ENCODE assay signal across 24 mouse cellular contexts in genomic region chr5:34714816-34715215, GRCm38 (mm10). TPM values are rescaled to one million over a fixed set of nuclear protein-coding genes. Genes with fewer than 3 reads are reported as not detected.
A peak's percentile ranks its signal among the peaks of the same experiment; 100 is the strongest.
DNase-seq lines count a peak whose midpoint lies in the region; ATAC-seq and TF ChIP-seq lines count a peak whose summit lies in the region.
"Had no signal": no experiment of that assay in that cellular context is flagged by ENCODE, and none has a peak within 500 bp of the region (broad histone marks: within the 10 kb centered on the region; RNA-seq: fewer than 3 reads in every experiment).

No protein-coding gene starts in this region.

- peak; percentile 5 for DNase-seq in adrenal gland, postnatal 10 days
- no peak for DNase-seq in adrenal gland, adult (ENCODE audit: inconsistent age in 2 of 2, low spot score in 1 of 2)
- DNase-seq in liver, adult 2 months (ENCODE audit: extremely low read depth, low read depth, low spot score), result peak; percentile 70
- no peak for DNase-seq in liver, postnatal 0 days
- peak; percentile 19 for DNase-seq in gonadal fat pad, adult 2 months (ENCODE audit: low read depth)
- DNase-seq: adrenal gland, adult 8-10 months; adrenal gland, postnatal 25 days; B cell, adult 2 months; cerebellum, adult 11-12 months; cerebellum, adult 2 months; cerebellum, adult 9-10 months; cerebellum, postnatal 10 days; cerebellum, postnatal 25 days had no signal

- no peak for TF ChIP-seq EP300 in liver, postnatal 0 days (IDR thresholded peaks at IDR 0.05; ENCODE audit: low read depth)

- H3K27me3 ChIP-seq in liver, adult 2 months (ENCODE audit: control insufficient read depth, insufficient read depth, low read length), result no peaks in the 10 kb centered on the region
- no peaks in the 10 kb centered on the region for H3K27me3 ChIP-seq in liver, postnatal 0 days (ENCODE audit: insufficient read depth, low read length)
- H3K27me3 ChIP-seq: embryonic facial prominence, embryonic 12.5 days; forebrain, embryonic 12.5 days; Patski had no signal

- H3K36me3 ChIP-seq in liver, adult 2 months (ENCODE audit: control insufficient read depth, insufficient read depth, low read length), result no peaks in the 10 kb centered on the region
- H3K36me3 ChIP-seq in liver, postnatal 0 days (replicated peaks; ENCODE audit: insufficient read depth, low read length), result no peaks in the 10 kb centered on the region
- H3K36me3 ChIP-seq: embryonic facial prominence, embryonic 10.5 days; embryonic facial prominence, embryonic 12.5 days; forebrain, embryonic 10.5 days; forebrain, embryonic 12.5 days; G1E had no signal

- ATAC-seq in liver, postnatal 0 days, result no peak
- ATAC-seq in cerebellum, adult (ENCODE audit: insufficient number of reproducible peaks, low FRiP score, low TSS enrichment), result no peak
- ATAC-seq: activated CD4-positive, CD25-positive, alpha-beta regulatory T cell, adult 4 months; CD4-positive, CD25-positive, alpha-beta regulatory T cell, adult 4 months; forebrain, embryonic 14.5 days; forebrain, embryonic 16.5 days; Patski had no signal

- H3K9ac ChIP-seq in liver, adult 2 months (ENCODE audit: low read depth, low read length), result no peak overlapping the region
- H3K9ac ChIP-seq in liver, postnatal 0 days (replicated peaks), result no peak overlapping the region
- H3K9ac ChIP-seq: embryonic facial prominence, embryonic 12.5 days; forebrain, embryonic 12.5 days had no signal

- H3K27ac ChIP-seq in liver, adult 2 months (replicated peaks; ENCODE audit: insufficient read depth, low read depth, low read length), result no peak overlapping the region
- no peak overlapping the region for H3K27ac ChIP-seq in liver, postnatal 0 days (ENCODE audit: low read depth)
- H3K27ac ChIP-seq: embryonic facial prominence, embryonic 10.5 days; embryonic facial prominence, embryonic 12.5 days; forebrain, embryonic 10.5 days; forebrain, embryonic 12.5 days had no signal

- H3K4me1 ChIP-seq in liver, adult 2 months (ENCODE audit: control insufficient read depth, insufficient read depth, low read length), result no peaks in the 10 kb centered on the region; the same call in 1 of the 2 replicates
- H3K4me1 ChIP-seq in liver, postnatal 0 days (ENCODE audit: insufficient read depth), result no peaks in the 10 kb centered on the region
- H3K4me1 ChIP-seq: embryonic facial prominence, embryonic 10.5 days; embryonic facial prominence, embryonic 12.5 days; forebrain, embryonic 12.5 days had no signal

- H3K79me2 ChIP-seq in liver, adult 2 months (ENCODE audit: control insufficient read depth, insufficient read depth, low read length), result no peaks in the 10 kb centered on the region

- H3K4me2 ChIP-seq in liver, postnatal 0 days (ENCODE audit: low read depth, low read length), result no peak overlapping the region
- H3K4me2 ChIP-seq: embryonic facial prominence, embryonic 12.5 days; forebrain, embryonic 12.5 days had no signal

- TF ChIP-seq CTCF in liver, adult 2 months (IDR thresholded peaks at IDR 0.05; ENCODE audit: low read depth, low read length), result no peak
- TF ChIP-seq CTCF in liver, postnatal 0 days (IDR thresholded peaks at IDR 0.05; ENCODE audit: low read depth), result no peak

- WGBS in liver, adult 2 months, result 22% methylated on average over 5 of the region's 5 CpGs
- 70% methylated on average over 5 of the region's 5 CpGs for WGBS in liver, postnatal 0 days (ENCODE audit: insufficient replicate concordance)

- TF ChIP-seq POLR2A in liver, adult 2 months (IDR thresholded peaks at IDR 0.05; ENCODE audit: extremely low read depth, insufficient read depth, low read length), result no peak

- peak overlapping the region; percentile 20; the same call in 1 of the 2 replicates for H3K4me3 ChIP-seq in liver, adult 2 months (ENCODE audit: insufficient read depth, low read depth, low read length)
- H3K4me3 ChIP-seq in liver, postnatal 0 days (ENCODE audit: low read depth, low read length), result no peak overlapping the region
- H3K4me3 ChIP-seq: embryonic facial prominence, embryonic 10.5 days; embryonic facial prominence, embryonic 12.5 days; forebrain, embryonic 10.5 days; forebrain, embryonic 12.5 days had no signal

- no peaks in the 10 kb centered on the region for H3K9me3 ChIP-seq in liver, postnatal 0 days (ENCODE audit: low read length)
- H3K9me3 ChIP-seq: embryonic facial prominence, embryonic 10.5 days; embryonic facial prominence, embryonic 12.5 days; forebrain, embryonic 10.5 days; forebrain, embryonic 12.5 days; G1E had no signal

RNA-seq across cellular contexts. Expression of gene Htt, which starts 46.7 kb away (rescaled TPM):
- total RNA-seq in adrenal gland, postnatal 10 days (2021), result 10 to 100 TPM; 17.0 to 27.7 TPM
- total RNA-seq in liver, adult 2 months (2014; rRNA removed), result 10.2 and 12.6 TPM in 2 replicates
- 3.5 and 5.2 TPM in 2 replicates for polyA plus RNA-seq in liver, adult 2 months (2012; rRNA removed)
- 1.9 and 2.3 TPM in 2 replicates for polyA plus RNA-seq in liver, postnatal 0 days (2015; fragmentation: Nextera tagmentation; extraction: Ambion mirVana)
- polyA plus RNA-seq in gonadal fat pad, adult 2 months (2012; rRNA removed), result 16.1 and 19.0 TPM in 2 replicates

RNA-seq across cellular contexts. Expression of gene Grk4, which starts 54.6 kb away (rescaled TPM):
- 1 to 10 TPM; 1.8 to 3.0 TPM for total RNA-seq in adrenal gland, postnatal 10 days (2021)
- 0.65 and 1.6 TPM in 2 replicates for total RNA-seq in liver, adult 2 months (2014; rRNA removed)
- 0.46 and 0.65 TPM in 2 replicates for polyA plus RNA-seq in liver, adult 2 months (2012; rRNA removed)
- polyA plus RNA-seq in liver, postnatal 0 days (2015; fragmentation: Nextera tagmentation; extraction: Ambion mirVana), result 0.34 and 0.40 TPM in 2 replicates
- 0.41 and 1.4 TPM in 2 replicates for polyA plus RNA-seq in gonadal fat pad, adult 2 months (2012; rRNA removed)

RNA-seq across cellular contexts. Expression of gene Nop14, which starts 54.9 kb away (rescaled TPM):
- 10 to 100 TPM; 18.4 to 19.7 TPM for total RNA-seq in adrenal gland, postnatal 10 days (2021)
- total RNA-seq in liver, adult 2 months (2014; rRNA removed), result 7.4 and 12.5 TPM in 2 replicates
- polyA plus RNA-seq in liver, adult 2 months (2012; rRNA removed), result 4.7 and 5.8 TPM in 2 replicates
- polyA plus RNA-seq in liver, postnatal 0 days (2015; fragmentation: Nextera tagmentation; extraction: Ambion mirVana), result 8.7 and 9.2 TPM in 2 replicates
- polyA plus RNA-seq in gonadal fat pad, adult 2 months (2012; rRNA removed), result 12.1 and 13.8 TPM in 2 replicates

Comparison
In these comparisons a context has a peak if more than half of its experiments do, and no peak if none do; other contexts are left out.
1. DNase-seq: peak in adrenal gland, postnatal 10 days (single experiment), liver, adult 2 months (single experiment) and gonadal fat pad, adult 2 months (single experiment); none in adrenal gland, adult (0 of 2) and liver, postnatal 0 days (single experiment).